Mouse (Mus musculus): ENCODE results near the gene Zfp273. TPM values are rescaled to one million over a fixed set of nuclear protein-coding genes. Genes with fewer than 3 reads are reported as not detected.
A peak's percentile ranks its signal among the peaks of the same experiment; 100 is the strongest.
"Not testable (repeated sequence)": the region's sequence is repeated elsewhere in the genome, so short reads cannot be mapped to it uniquely, and the experiment has no call there.

The Zfp273 gene
- total and polyA plus RNA-seq, 3 experiments = 0.58 to 0.77 TPM; not detected in 1

- no peaks in the 10 kb centered on the region for H3K27me3 ChIP-seq (ENCODE audit: control insufficient read depth in 1 of 2, insufficient read depth in 2 of 2, low read length in 2 of 2)
- H3K4me1 ChIP-seq (ENCODE audit: control insufficient read depth in 1 of 2, insufficient read depth in 2 of 2, low read length in 2 of 2) = no peaks in the 10 kb centered on the region
- DNase-seq (ENCODE audit: low read depth, low spot score) = no peak
- peak; percentile 47 for TF ChIP-seq SMC3 (IDR thresholded peaks at IDR 0.05; ENCODE audit: low read depth, low read length)
- TF ChIP-seq CTCF (IDR thresholded peaks at IDR 0.05 in 2 of 3, conservative IDR thresholded peaks at IDR 0.05 in 1 of 3; ENCODE audit: control insufficient read depth in 1 of 3, insufficient read depth in 1 of 3, low read depth in 2 of 3, low read length in 3 of 3, poor library complexity in 1 of 3, severe bottlenecking in 1 of 3) = peak in 2 of 3 experiments; percentile 28 to 36; a peak in 3 of 6 replicates
- no peak for TF ChIP-seq USF1 (IDR thresholded peaks at IDR 0.05; ENCODE audit: low read depth, low read length)
- H3K27ac ChIP-seq (ENCODE audit: control insufficient read depth, low read depth, low read length) = no peak overlapping the region
- H3K79me2 ChIP-seq (ENCODE audit: control insufficient read depth, insufficient read depth, low read length, poor library complexity) = no peaks in the 10 kb centered on the region
- no peaks in the 10 kb centered on the region for H3K36me3 ChIP-seq (ENCODE audit: control insufficient read depth in 1 of 2, insufficient read depth in 2 of 2, low read length in 2 of 2)
- no peaks in the 10 kb centered on the region for H3K9me3 ChIP-seq (replicated peaks; ENCODE audit: insufficient read depth, low read length)
- no peak overlapping the region for H3K4me3 ChIP-seq (ENCODE audit: control insufficient read depth in 1 of 2, insufficient read depth in 1 of 2, low read depth in 2 of 2, low read length in 2 of 2)
- no peak overlapping the region for H3K9ac ChIP-seq (ENCODE audit: control insufficient read depth, low read depth, low read length, poor library complexity, severe bottlenecking)
Observed at GRCm38 (mm10) chr13:67867899-67868298, 54.4 kb downstream of the Zfp273 start.

- not testable (repeated sequence) for H3K4me3 ChIP-seq (ENCODE audit: control insufficient read depth in 1 of 2, insufficient read depth in 1 of 2, low read depth in 2 of 2, low read length in 2 of 2); DNase-seq (ENCODE audit: low read depth, low spot score); H3K9ac ChIP-seq (ENCODE audit: control insufficient read depth, low read depth, low read length, poor library complexity, severe bottlenecking); H3K79me2 ChIP-seq (ENCODE audit: control insufficient read depth, insufficient read depth, low read length, poor library complexity); H3K27me3 ChIP-seq (ENCODE audit: control insufficient read depth in 1 of 2, insufficient read depth in 2 of 2, low read length in 2 of 2); H3K9me3 ChIP-seq (replicated peaks; ENCODE audit: insufficient read depth, low read length); H3K36me3 ChIP-seq (ENCODE audit: control insufficient read depth in 1 of 2, insufficient read depth in 2 of 2, low read length in 2 of 2); H3K4me1 ChIP-seq (ENCODE audit: control insufficient read depth in 1 of 2, insufficient read depth in 2 of 2, low read length in 2 of 2); H3K27ac ChIP-seq (ENCODE audit: control insufficient read depth, low read depth, low read length)
Observed at GRCm38 (mm10) chr13:67876049-67876698, 62.6 kb downstream of the Zfp273 start.

Other genes starting within 250 kb of the Zfp273 start
- 6.0 and 7.0 TPM in 2 replicates for gene Zfp729b, start 204.0 kb upstream of the Zfp273 start, total RNA-seq (2012; rRNA removed)
- gene Zfp729b, start 204.0 kb upstream of the Zfp273 start, polyA plus RNA-seq (2012; ENCODE audit: insufficient read depth in 1 of 2, insufficient read length in 2 of 2, low read depth in 1 of 2, low replicate concordance in 2 of 2, missing spikeins in 1 of 2) = 1 to 10 TPM in 1 of 2 experiments, not detected in 1; 5.0 TPM
- gene Gm49345, start 176.0 kb upstream of the Zfp273 start, total RNA-seq (2012; rRNA removed) = 1.6 and 1.7 TPM in 2 replicates
- under 1 TPM in 1 of 2 experiments, not detected in 1; 0.54 TPM for gene Gm49345, start 176.0 kb upstream of the Zfp273 start, polyA plus RNA-seq (2012; ENCODE audit: insufficient read depth in 1 of 2, insufficient read length in 2 of 2, low read depth in 1 of 2, low replicate concordance in 2 of 2, missing spikeins in 1 of 2)
- gene Zfp729a, start 175.9 kb upstream of the Zfp273 start, total RNA-seq (2012; rRNA removed) = 1.9 and 2.7 TPM in 2 replicates
- 1 to 10 TPM in 1 of 2 experiments, not detected in 1; 2.6 TPM for gene Zfp729a, start 175.9 kb upstream of the Zfp273 start, polyA plus RNA-seq (2012; ENCODE audit: insufficient read depth in 1 of 2, insufficient read length in 2 of 2, low read depth in 1 of 2, low replicate concordance in 2 of 2, missing spikeins in 1 of 2)
- 0.59 and 2.0 TPM in 2 replicates for gene Zfp738, start 126.7 kb upstream of the Zfp273 start, total RNA-seq (2012; rRNA removed)
- gene Zfp738, start 126.7 kb upstream of the Zfp273 start, polyA plus RNA-seq (2012; ENCODE audit: insufficient read depth in 1 of 2, insufficient read length in 2 of 2, low read depth in 1 of 2, low replicate concordance in 2 of 2, missing spikeins in 1 of 2) = 1 to 10 TPM in 1 of 2 experiments, not detected in 1; 2.4 TPM
- gene Zfp65, start 84.6 kb upstream of the Zfp273 start, total RNA-seq (2012; rRNA removed) = 3.7 and 3.9 TPM in 2 replicates
- gene Zfp65, start 84.6 kb upstream of the Zfp273 start, polyA plus RNA-seq (2012; ENCODE audit: insufficient read depth in 1 of 2, insufficient read length in 2 of 2, low read depth in 1 of 2, low replicate concordance in 2 of 2, missing spikeins in 1 of 2) = 1 to 10 TPM in 1 of 2 experiments, not detected in 1; 2.9 TPM
- gene Zfp85, start 58.5 kb upstream of the Zfp273 start, total RNA-seq (2012; rRNA removed) = 1.4 and 2.1 TPM in 2 replicates
- gene Zfp85, start 58.5 kb upstream of the Zfp273 start, polyA plus RNA-seq (2012; ENCODE audit: insufficient read depth in 1 of 2, insufficient read length in 2 of 2, low read depth in 1 of 2, low replicate concordance in 2 of 2, missing spikeins in 1 of 2) = 1 to 10 TPM in 1 of 2 experiments, not detected in 1; 1.6 TPM
- not detected in 2 replicates for gene Zfp493, start 34.0 kb upstream of the Zfp273 start, total RNA-seq (2012; rRNA removed)
- under 1 TPM in 1 of 2 experiments, not detected in 1; 0.38 TPM for gene Zfp493, start 34.0 kb upstream of the Zfp273 start, polyA plus RNA-seq (2012; ENCODE audit: insufficient read depth in 1 of 2, insufficient read length in 2 of 2, low read depth in 1 of 2, low replicate concordance in 2 of 2, missing spikeins in 1 of 2)
- not detected in 2 replicates for gene Gm10037, start 17.4 kb downstream of the Zfp273 start, total RNA-seq (2012; rRNA removed)
- gene Gm10037, start 17.4 kb downstream of the Zfp273 start, polyA plus RNA-seq (2012; ENCODE audit: insufficient read depth in 1 of 2, insufficient read length in 2 of 2, low read depth in 1 of 2, low replicate concordance in 2 of 2, missing spikeins in 1 of 2) = not detected
- not detected in 2 replicates for gene BC048507, start 49.6 kb downstream of the Zfp273 start, total RNA-seq (2012; rRNA removed)
- gene BC048507, start 49.6 kb downstream of the Zfp273 start, polyA plus RNA-seq (2012; ENCODE audit: insufficient read depth in 1 of 2, insufficient read length in 2 of 2, low read depth in 1 of 2, low replicate concordance in 2 of 2, missing spikeins in 1 of 2) = not detected

Measured in MEL (cell line).